In genomic region chr10:81382039-81382438, GRCm38 (mm10) we compare ENCODE assay signal across 9 mouse cellular contexts. TPM values are rescaled to one million over a fixed set of nuclear protein-coding genes. Genes with fewer than 3 reads are reported as not detected.
DNase-seq lines count a peak whose midpoint lies in the region; ATAC-seq and TF ChIP-seq lines count a peak whose summit lies in the region.
"Had no signal": no experiment of that assay in that cellular context is flagged by ENCODE, and none has a peak within 500 bp of the region (broad histone marks: within the 10 kb centered on the region; RNA-seq: fewer than 3 reads in every experiment).

No protein-coding gene starts in this region.

- DNase-seq in forebrain, embryonic 14.5 days (ENCODE audit: low spot score): no peak
- DNase-seq in retina, postnatal 1 day: peak; percentile 40
- no peak for DNase-seq in retina, embryonic 14.5 days (ENCODE audit: low spot score)
- peak; percentile 97 to 99 (median 97) for DNase-seq in liver, embryonic 14.5 days (ENCODE audit: low read depth in 3 of 3, low spot score in 3 of 3)
- no peak for DNase-seq in cerebellum, adult 18-20 months
- no peak for DNase-seq in gastrocnemius, postnatal 14 days

- TF ChIP-seq CTCF in liver, embryonic 14.5 days (IDR thresholded peaks at IDR 0.05; ENCODE audit: low read depth): no peak

- H3K27ac ChIP-seq in forebrain, embryonic 13.5 days: no peak overlapping the region
- no peak overlapping the region for H3K27ac ChIP-seq in forebrain, embryonic 14.5 days (ENCODE audit: low read depth, low read length)
- H3K27ac ChIP-seq in liver, embryonic 14.5 days: peak overlapping the region; percentile 97
- peak overlapping the region; percentile 50; the same call in 1 of the 2 replicates for H3K27ac ChIP-seq in stomach, embryonic 15.5 days

- H3K36me3 ChIP-seq in forebrain, embryonic 13.5 days (ENCODE audit: poor library complexity, severe bottlenecking): peaks cover 14% of the 10 kb centered on the region
- peaks cover 13% of the 10 kb centered on the region for H3K36me3 ChIP-seq in forebrain, embryonic 14.5 days (ENCODE audit: control insufficient read depth, insufficient read depth, low read length)
- peaks cover 6% of the 10 kb centered on the region for H3K36me3 ChIP-seq in liver, embryonic 14.5 days (replicated peaks; ENCODE audit: control insufficient read depth, insufficient read depth, low read depth)
- H3K36me3 ChIP-seq in stomach, embryonic 15.5 days: peaks cover 14% of the 10 kb centered on the region; the same call in 1 of the 2 replicates

- H3K4me3 ChIP-seq in forebrain, embryonic 13.5 days: no peak overlapping the region
- no peak overlapping the region for H3K4me3 ChIP-seq in forebrain, embryonic 14.5 days (ENCODE audit: low read depth, low read length)
- peak overlapping the region in 1 of 2 experiments; percentile 5; a peak in 1 of 4 replicates for H3K4me3 ChIP-seq in liver, embryonic 14.5 days (ENCODE audit: insufficient read depth in 1 of 2, low read depth in 2 of 2, low read length in 2 of 2)
- H3K4me3 ChIP-seq in stomach, embryonic 15.5 days (replicated peaks): no peak overlapping the region

- intact Hi-C loops in gastrocnemius, postnatal 14 days (cut with DNase I; ENCODE audit: low total_unique reads): no loop called here

- peak overlapping the region; percentile 31; the same call in 1 of the 2 replicates for H3K9ac ChIP-seq in forebrain, embryonic 13.5 days
- H3K9ac ChIP-seq in forebrain, embryonic 14.5 days (ENCODE audit: low read length): no peak overlapping the region
- peak overlapping the region; percentile 72 for H3K9ac ChIP-seq in liver, embryonic 14.5 days (replicated peaks)
- H3K9ac ChIP-seq in stomach, embryonic 15.5 days: no peak overlapping the region

- no peaks in the 10 kb centered on the region for H3K27me3 ChIP-seq in forebrain, embryonic 13.5 days
- no peaks in the 10 kb centered on the region for H3K27me3 ChIP-seq in forebrain, embryonic 14.5 days (replicated peaks; ENCODE audit: control insufficient read depth, insufficient read depth, low read length)
- H3K27me3 ChIP-seq in liver, embryonic 14.5 days (ENCODE audit: control insufficient read depth, insufficient read depth, low read length): no peaks in the 10 kb centered on the region
- no peaks in the 10 kb centered on the region for H3K27me3 ChIP-seq in stomach, embryonic 15.5 days (replicated peaks)

- no peaks in the 10 kb centered on the region for H3K9me3 ChIP-seq in forebrain, embryonic 13.5 days (replicated peaks)
- no peaks in the 10 kb centered on the region for H3K9me3 ChIP-seq in forebrain, embryonic 14.5 days (replicated peaks; ENCODE audit: control insufficient read depth, low read length)
- H3K9me3 ChIP-seq in liver, embryonic 14.5 days (ENCODE audit: control insufficient read depth, low read length): no peaks in the 10 kb centered on the region
- no peaks in the 10 kb centered on the region for H3K9me3 ChIP-seq in stomach, embryonic 15.5 days

- ATAC-seq in forebrain, embryonic 13.5 days: no peak
- ATAC-seq in forebrain, embryonic 14.5 days: no peak
- ATAC-seq in liver, embryonic 14.5 days (ENCODE audit: insufficient read depth): peak; percentile 73
- ATAC-seq in stomach, embryonic 15.5 days (ENCODE audit: insufficient read depth, low FRiP score, low read depth): peak; percentile 40; the same call in 1 of the 2 replicates

- TF ChIP-seq EP300 in liver, embryonic 14.5 days (IDR thresholded peaks at IDR 0.05; ENCODE audit: low read depth): no peak

- WGBS in forebrain, embryonic 13.5 days: 80% methylated on average over 5 of the region's 5 CpGs
- 90% methylated on average over 5 of the region's 5 CpGs for WGBS in forebrain, embryonic 14.5 days
- 9% methylated on average over 5 of the region's 5 CpGs for WGBS in liver, embryonic 14.5 days (ENCODE audit: insufficient replicate concordance)
- 58% methylated on average over 5 of the region's 5 CpGs for WGBS in stomach, embryonic 15.5 days

- H3K4me2 ChIP-seq in forebrain, embryonic 13.5 days: no peak overlapping the region
- no peak overlapping the region for H3K4me2 ChIP-seq in forebrain, embryonic 14.5 days (ENCODE audit: low read length)
- peak overlapping the region; percentile 50 for H3K4me2 ChIP-seq in liver, embryonic 14.5 days (ENCODE audit: low read depth)
- no peak overlapping the region for H3K4me2 ChIP-seq in stomach, embryonic 15.5 days

- H3K4me1 ChIP-seq in forebrain, embryonic 13.5 days: peaks cover 28% of the 10 kb centered on the region
- H3K4me1 ChIP-seq in forebrain, embryonic 14.5 days (ENCODE audit: control insufficient read depth, insufficient read depth, low read length): peaks cover 16% of the 10 kb centered on the region
- peaks cover 52 to 55% of the 10 kb centered on the region in 2 experiments for H3K4me1 ChIP-seq in liver, embryonic 14.5 days (replicated peaks; ENCODE audit: control insufficient read depth in 2 of 2, insufficient read depth in 2 of 2, low read length in 1 of 2)
- peaks cover 14% of the 10 kb centered on the region for H3K4me1 ChIP-seq in stomach, embryonic 15.5 days

RNA-seq across cellular contexts. Expression of gene Dohh, which starts 2.2 kb away (rescaled TPM):
- polyA plus RNA-seq in forebrain, embryonic 13.5 days (2015; fragmentation: Nextera tagmentation; extraction: Ambion mirVana): 76.7 and 87.3 TPM in 2 replicates
- 78.7 and 78.8 TPM in 2 replicates for polyA plus RNA-seq in forebrain, embryonic 14.5 days (2014; fragmentation: Nextera tagmentation; extraction: Ambion mirVana)
- polyA plus RNA-seq in liver, embryonic 14.5 days (2012; rRNA removed): 29.8 and 32.2 TPM in 2 replicates
- 35.0 and 39.7 TPM in 2 replicates for polyA plus RNA-seq in liver, embryonic 14.5 days (2014; fragmentation: Nextera tagmentation; extraction: Ambion mirVana)
- 78.9 and 80.4 TPM in 2 replicates for polyA plus RNA-seq in stomach, embryonic 15.5 days (2015; fragmentation: Nextera tagmentation; extraction: Ambion mirVana)
- 10 to 100 TPM; 38.6 to 39.8 TPM for total RNA-seq in gastrocnemius, postnatal 14 days (2021)

RNA-seq across cellular contexts. Expression of gene Gm48551, which starts 2.2 kb away (rescaled TPM):
- 4.2 and 5.8 TPM in 2 replicates for polyA plus RNA-seq in forebrain, embryonic 13.5 days (2015; fragmentation: Nextera tagmentation; extraction: Ambion mirVana)
- 3.6 and 4.8 TPM in 2 replicates for polyA plus RNA-seq in forebrain, embryonic 14.5 days (2014; fragmentation: Nextera tagmentation; extraction: Ambion mirVana)
- polyA plus RNA-seq in liver, embryonic 14.5 days (2012; rRNA removed): 1.0 and 1.7 TPM in 2 replicates
- polyA plus RNA-seq in liver, embryonic 14.5 days (2014; fragmentation: Nextera tagmentation; extraction: Ambion mirVana): 0.37 and 0.47 TPM in 2 replicates
- 2.9 and 3.3 TPM in 2 replicates for polyA plus RNA-seq in stomach, embryonic 15.5 days (2015; fragmentation: Nextera tagmentation; extraction: Ambion mirVana)
- under 1 TPM; 0.41 to 0.47 TPM for total RNA-seq in gastrocnemius, postnatal 14 days (2021)
- total RNA-seq: monocyte, adult 5-6 weeks had no signal

RNA-seq across cellular contexts. Expression of gene Fzr1, which starts 3.7 kb away (rescaled TPM):
- 117 and 128 TPM in 2 replicates for polyA plus RNA-seq in forebrain, embryonic 13.5 days (2015; fragmentation: Nextera tagmentation; extraction: Ambion mirVana)
- 101 and 109 TPM in 2 replicates for polyA plus RNA-seq in forebrain, embryonic 14.5 days (2014; fragmentation: Nextera tagmentation; extraction: Ambion mirVana)
- 73.1 and 86.2 TPM in 2 replicates for polyA plus RNA-seq in liver, embryonic 14.5 days (2012; rRNA removed)
- 80.5 and 85.2 TPM in 2 replicates for polyA plus RNA-seq in liver, embryonic 14.5 days (2014; fragmentation: Nextera tagmentation; extraction: Ambion mirVana)
- polyA plus RNA-seq in stomach, embryonic 15.5 days (2015; fragmentation: Nextera tagmentation; extraction: Ambion mirVana): 88.5 and 90.5 TPM in 2 replicates
- 10 to 100 TPM; 11.9 to 15.4 TPM for total RNA-seq in gastrocnemius, postnatal 14 days (2021)

RNA-seq across cellular contexts. Expression of gene Gm48552, which starts 6.8 kb away (rescaled TPM):
- polyA plus RNA-seq in forebrain, embryonic 13.5 days (2015; fragmentation: Nextera tagmentation; extraction: Ambion mirVana): 2.1 and 2.3 TPM in 2 replicates
- polyA plus RNA-seq in forebrain, embryonic 14.5 days (2014; fragmentation: Nextera tagmentation; extraction: Ambion mirVana): 0.65 and 0.69 TPM in 2 replicates
- polyA plus RNA-seq in liver, embryonic 14.5 days (2012; rRNA removed): 0.78 and 0.90 TPM in 2 replicates
- polyA plus RNA-seq in liver, embryonic 14.5 days (2014; fragmentation: Nextera tagmentation; extraction: Ambion mirVana): 0.21 and 0.36 TPM in 2 replicates
- 0.41 and 1.4 TPM in 2 replicates for polyA plus RNA-seq in stomach, embryonic 15.5 days (2015; fragmentation: Nextera tagmentation; extraction: Ambion mirVana)
- under 1 TPM in 1 of 2 experiments, not detected in 1; 0.80 TPM for total RNA-seq in gastrocnemius, postnatal 14 days (2021)
- total RNA-seq: monocyte, adult 5-6 weeks had no signal

RNA-seq across cellular contexts. Expression of gene Smim24, which starts 10.8 kb away (rescaled TPM):
- 1.8 TPM in 2 replicates for polyA plus RNA-seq in forebrain, embryonic 13.5 days (2015; fragmentation: Nextera tagmentation; extraction: Ambion mirVana)
- 1.5 and 2.0 TPM in 2 replicates for polyA plus RNA-seq in forebrain, embryonic 14.5 days (2014; fragmentation: Nextera tagmentation; extraction: Ambion mirVana)
- 1.6 and 1.9 TPM in 2 replicates for polyA plus RNA-seq in liver, embryonic 14.5 days (2012; rRNA removed)
- 1.7 and 1.8 TPM in 2 replicates for polyA plus RNA-seq in liver, embryonic 14.5 days (2014; fragmentation: Nextera tagmentation; extraction: Ambion mirVana)
- polyA plus RNA-seq in stomach, embryonic 15.5 days (2015; fragmentation: Nextera tagmentation; extraction: Ambion mirVana): 59.5 and 77.5 TPM in 2 replicates
- under 1 TPM; 0.45 to 0.91 TPM for total RNA-seq in gastrocnemius, postnatal 14 days (2021)

Comparison
In these comparisons a context has a peak if more than half of its experiments do, and no peak if none do; other contexts are left out.
1. H3K9ac ChIP-seq: peak in forebrain, embryonic 13.5 days (single experiment) and liver, embryonic 14.5 days (single experiment); none in forebrain, embryonic 14.5 days (single experiment) and stomach, embryonic 15.5 days (single experiment).
2. DNase-seq: peak in retina, postnatal 1 day (single experiment) and liver, embryonic 14.5 days (3 of 3); none in forebrain, embryonic 14.5 days (single experiment), retina, embryonic 14.5 days (single experiment), cerebellum, adult 18-20 months (0 of 2) and gastrocnemius, postnatal 14 days (single experiment).
3. ATAC-seq: peak in liver, embryonic 14.5 days (single experiment) and stomach, embryonic 15.5 days (single experiment); none in forebrain, embryonic 13.5 days (single experiment) and forebrain, embryonic 14.5 days (single experiment).
4. H3K27ac ChIP-seq: peak in liver, embryonic 14.5 days (single experiment) and stomach, embryonic 15.5 days (single experiment); none in forebrain, embryonic 13.5 days (single experiment) and forebrain, embryonic 14.5 days (single experiment).